ENCODE assay signal across 13 mouse cellular contexts in genomic region chr16:52186731-52187130, GRCm38 (mm10).
DNase-seq lines count a peak whose midpoint lies in the region; ATAC-seq lines count a peak whose summit lies in the region.
"Had no signal": no experiment of that assay in that cellular context is flagged by ENCODE, and none has a peak within 500 bp of the region (broad histone marks: within the 10 kb centered on the region; RNA-seq: fewer than 3 reads in every experiment).

No protein-coding gene starts in this region.

- H3K9ac ChIP-seq in kidney, embryonic 15.5 days, result no peak overlapping the region
- H3K9ac ChIP-seq: liver, embryonic 14.5 days; midbrain, embryonic 13.5 days; neural tube, embryonic 12.5 days had no signal

- peaks cover 67% of the 10 kb centered on the region for H3K36me3 ChIP-seq in kidney, embryonic 15.5 days

- no peaks in the 10 kb centered on the region for H3K4me1 ChIP-seq in kidney, embryonic 15.5 days
- H3K4me1 ChIP-seq: midbrain, embryonic 13.5 days; neural tube, embryonic 12.5 days had no signal

- H3K9me3 ChIP-seq in kidney, embryonic 15.5 days (replicated peaks), result no peaks in the 10 kb centered on the region
- H3K9me3 ChIP-seq: midbrain, embryonic 13.5 days; neural tube, embryonic 12.5 days had no signal

- H3K4me3 ChIP-seq in kidney, embryonic 15.5 days (replicated peaks), result no peak overlapping the region
- H3K4me3 ChIP-seq: midbrain, embryonic 13.5 days; neural tube, embryonic 12.5 days had no signal

- H3K27me3 ChIP-seq in kidney, embryonic 15.5 days, result no peaks in the 10 kb centered on the region
- H3K27me3 ChIP-seq: midbrain, embryonic 13.5 days; neural tube, embryonic 12.5 days had no signal

- no peak overlapping the region for H3K4me2 ChIP-seq in kidney, embryonic 15.5 days
- H3K4me2 ChIP-seq: midbrain, embryonic 13.5 days; neural tube, embryonic 12.5 days had no signal

- peak; percentile 43 for DNase-seq in gastrocnemius, adult 18-20 months (ENCODE audit: low spot score)
- DNase-seq in gastrocnemius, postnatal 10 days, result no peak
- DNase-seq in kidney, postnatal 10 days, result peak; percentile 39
- peak; percentile 45 for DNase-seq in gastrocnemius, postnatal 25 days
- peak; percentile 78 for DNase-seq in lung, postnatal 25 days (ENCODE audit: low spot score)
- no peak for DNase-seq in ovary, postnatal 36 days (ENCODE audit: low spot score)
- no peak for DNase-seq in retina, embryonic 14.5 days (ENCODE audit: low spot score)
- DNase-seq: cerebellum, adult 11-12 months; thymus, adult 2 months had no signal

- no peak overlapping the region for H3K27ac ChIP-seq in kidney, embryonic 15.5 days
- H3K27ac ChIP-seq: liver, embryonic 14.5 days; midbrain, embryonic 13.5 days; neural tube, embryonic 12.5 days had no signal

- ATAC-seq in kidney, embryonic 15.5 days (replicated peaks; ENCODE audit: low FRiP score), result no peak
- ATAC-seq: midbrain, embryonic 13.5 days had no signal

- 61% methylated on average over 10 of the region's 10 CpGs for WGBS in kidney, embryonic 15.5 days

Comparison
In these comparisons a context has a peak if more than half of its experiments do, and no peak if none do; other contexts are left out.
1. DNase-seq: peak in gastrocnemius, adult 18-20 months (single experiment), kidney, postnatal 10 days (single experiment), gastrocnemius, postnatal 25 days (single experiment) and lung, postnatal 25 days (single experiment); none in gastrocnemius, postnatal 10 days (single experiment), ovary, postnatal 36 days (single experiment) and retina, embryonic 14.5 days (single experiment).